Mouse (Mus musculus) CD4-positive, CD25-positive, alpha-beta regulatory T cell, adult 4 months (primary cell): Measurements from ENCODE around the gene Gm340. TPM values are rescaled to one million over a fixed set of nuclear protein-coding genes. Genes with fewer than 3 reads are reported as not detected.

Experiments used
- ATAC-seq: one replicate; pipeline ENCODE4 v1.8.0; 2017
- polyA plus RNA-seq, 2 experiments: library from polyadenylated mRNA; unstranded; fragments of 100-300 nt; shearing (Covaris generic); gene quantifications; one replicate each; pipeline ENCODE4 v1.2.1; 2017

The Gm340 gene
- polyA plus RNA-seq, 2 experiments from 2014 or later: 4.0 to 6.4 TPM

- ATAC-seq: no peak
These were observed 31.3 kb downstream of the Gm340 start for GRCm38 (mm10) chr19:41613325-41614087.

GRCm38 (mm10) chr19:41615606-41616224 is 33.5 kb downstream of the Gm340 start:
- ATAC-seq: no peak

- ATAC-seq: no peak
These were observed 34.1 kb downstream of the Gm340 start for GRCm38 (mm10) chr19:41616274-41616673.

GRCm38 (mm10) chr19:41617102-41617501 is 34.9 kb downstream of the Gm340 start:
- no peak for ATAC-seq

- no peak for ATAC-seq
These were observed 36.0 kb downstream of the Gm340 start for GRCm38 (mm10) chr19:41618153-41618657.

- ATAC-seq: no peak
These were observed 36.7 kb downstream of the Gm340 start for GRCm38 (mm10) chr19:41618771-41619385.

- no peak for ATAC-seq
These were observed 38.4 kb downstream of the Gm340 start for GRCm38 (mm10) chr19:41620366-41621092.

- no peak for ATAC-seq
These were observed 46.8 kb downstream of the Gm340 start for GRCm38 (mm10) chr19:41628970-41629369.

- ATAC-seq: no peak
These were observed 47.4 kb downstream of the Gm340 start for GRCm38 (mm10) chr19:41629532-41629931.

- no peak for ATAC-seq
These were observed 51.9 kb downstream of the Gm340 start for GRCm38 (mm10) chr19:41634099-41634498.

GRCm38 (mm10) chr19:41634999-41635398 is 52.8 kb downstream of the Gm340 start:
- no peak for ATAC-seq

Other genes starting within 250 kb of the Gm340 start
- gene Pik3ap1, start 197.3 kb upstream of the Gm340 start, polyA plus RNA-seq: 1 to 10 TPM; 2.5 to 2.8 TPM
- 10 to 100 TPM; 17.1 to 17.6 TPM for gene Lcor, start 99.7 kb upstream of the Gm340 start, polyA plus RNA-seq
- not detected for gene Slit1, start 161.3 kb downstream of the Gm340 start, polyA plus RNA-seq
- 1 to 10 TPM; 3.0 to 5.9 TPM for gene Arhgap19, start 219.7 kb downstream of the Gm340 start, polyA plus RNA-seq
- gene Frat1, start 247.6 kb downstream of the Gm340 start, polyA plus RNA-seq: 10 to 100 TPM; 24.5 to 30.3 TPM